17 mouse cellular contexts compared by ENCODE assay signal in genomic region chrX:107148681-107149080, GRCm38 (mm10). TPM values are rescaled to one million over a fixed set of nuclear protein-coding genes. Genes with fewer than 3 reads are reported as not detected.
A peak's percentile ranks its signal among the peaks of the same experiment; 100 is the strongest.
DNase-seq lines count a peak whose midpoint lies in the region; ATAC-seq and TF ChIP-seq lines count a peak whose summit lies in the region.
"Had no signal": no experiment of that assay in that cellular context is flagged by ENCODE, and none has a peak within 500 bp of the region (broad histone marks: within the 10 kb centered on the region; RNA-seq: fewer than 3 reads in every experiment).

TSS of gene P2ry10b (plus strand) at chrX:107148927.

- H3K4me1 ChIP-seq in heart, embryonic 11.5 days (ENCODE audit: control insufficient read depth, insufficient read depth, low read length) = no peaks in the 10 kb centered on the region
- H3K4me1 ChIP-seq in spleen, adult 2 months (ENCODE audit: control insufficient read depth, insufficient read depth, insufficient read length) = no peaks in the 10 kb centered on the region
- no peaks in the 10 kb centered on the region for H3K4me1 ChIP-seq in liver, embryonic 11.5 days (replicated peaks; ENCODE audit: control insufficient read depth, insufficient read depth, low read length)
- H3K4me1 ChIP-seq in stomach, embryonic 15.5 days = no peaks in the 10 kb centered on the region
- no peaks in the 10 kb centered on the region for H3K4me1 ChIP-seq in hindbrain, embryonic 16.5 days (ENCODE audit: control insufficient read depth, insufficient read depth, low read depth, low read length)
- no peaks in the 10 kb centered on the region for H3K4me1 ChIP-seq in midbrain, embryonic 10.5 days

- no peak for TF ChIP-seq CTCF in spleen, adult 2 months (IDR thresholded peaks at IDR 0.05; ENCODE audit: extremely low read depth, insufficient read depth, insufficient read length, insufficient replicate concordance)

- ATAC-seq in heart, embryonic 11.5 days (replicated peaks; ENCODE audit: insufficient number of reproducible peaks, low FRiP score, low TSS enrichment) = no peak
- no peak for ATAC-seq in liver, embryonic 11.5 days (replicated peaks; ENCODE audit: low FRiP score)
- no peak for ATAC-seq in stomach, embryonic 15.5 days (ENCODE audit: insufficient read depth, low FRiP score, low read depth)
- ATAC-seq in hindbrain, embryonic 16.5 days = no peak
- ATAC-seq: forebrain, embryonic 16.5 days had no signal

- peak within 1 kb of the TSS; percentile 50; the same call in 1 of the 2 replicates for H3K27ac ChIP-seq in heart, embryonic 11.5 days (ENCODE audit: low read depth, low read length)
- peak within 1 kb of the TSS; percentile 72; the same call in 1 of the 2 replicates for H3K27ac ChIP-seq in spleen, adult 2 months (ENCODE audit: insufficient read depth, low read length)
- peak within 1 kb of the TSS; percentile 32; the same call in 1 of the 2 replicates for H3K27ac ChIP-seq in liver, embryonic 11.5 days (ENCODE audit: low read depth, low read length)
- peak within 1 kb of the TSS; percentile 69 for H3K27ac ChIP-seq in stomach, embryonic 15.5 days
- H3K27ac ChIP-seq in hindbrain, embryonic 16.5 days (ENCODE audit: low read depth, low read length) = no peak within 1 kb of the TSS
- no peak within 1 kb of the TSS for H3K27ac ChIP-seq in midbrain, embryonic 10.5 days (replicated peaks)

- H3K4me3 ChIP-seq in heart, embryonic 11.5 days (ENCODE audit: low read depth, low read length) = no peak within 1 kb of the TSS
- H3K4me3 ChIP-seq in spleen, adult 2 months (ENCODE audit: extremely low read depth, insufficient read depth, insufficient read length) = peak within 1 kb of the TSS; percentile 53
- H3K4me3 ChIP-seq in liver, embryonic 11.5 days (ENCODE audit: low read depth, low read length) = no peak within 1 kb of the TSS
- no peak within 1 kb of the TSS for H3K4me3 ChIP-seq in stomach, embryonic 15.5 days (replicated peaks)
- H3K4me3 ChIP-seq in hindbrain, embryonic 16.5 days (ENCODE audit: low read length) = no peak within 1 kb of the TSS
- H3K4me3 ChIP-seq in midbrain, embryonic 10.5 days = no peak within 1 kb of the TSS

- TF ChIP-seq POLR2A in spleen, adult 2 months (IDR thresholded peaks at IDR 0.05; ENCODE audit: low read depth, low read length) = no peak

- no peaks in the 10 kb centered on the region for H3K36me3 ChIP-seq in heart, embryonic 11.5 days (ENCODE audit: control insufficient read depth, insufficient read depth, low read length)
- no peaks in the 10 kb centered on the region for H3K36me3 ChIP-seq in spleen, adult 2 months (ENCODE audit: control insufficient read depth, insufficient read depth, low read length)
- H3K36me3 ChIP-seq in liver, embryonic 11.5 days (ENCODE audit: control insufficient read depth, insufficient read depth, low read length) = no peaks in the 10 kb centered on the region
- H3K36me3 ChIP-seq in stomach, embryonic 15.5 days = no peaks in the 10 kb centered on the region
- no peaks in the 10 kb centered on the region for H3K36me3 ChIP-seq in hindbrain, embryonic 16.5 days (ENCODE audit: control insufficient read depth, insufficient read depth, low read length)
- no peaks in the 10 kb centered on the region for H3K36me3 ChIP-seq in midbrain, embryonic 10.5 days

- no peak within 1 kb of the TSS for H3K9ac ChIP-seq in heart, embryonic 11.5 days (ENCODE audit: low read depth, low read length)
- H3K9ac ChIP-seq in liver, embryonic 11.5 days (ENCODE audit: low read depth, low read length) = no peak within 1 kb of the TSS
- no peak within 1 kb of the TSS for H3K9ac ChIP-seq in stomach, embryonic 15.5 days
- H3K9ac ChIP-seq in hindbrain, embryonic 16.5 days (ENCODE audit: low read depth, low read length) = no peak within 1 kb of the TSS

- 75% methylated on average over 3 of the region's 3 CpGs for WGBS in heart, embryonic 11.5 days (ENCODE audit: insufficient replicate concordance)
- WGBS in spleen, adult 2 months = 50% methylated on average over 3 of the region's 3 CpGs
- 70% methylated on average over 3 of the region's 3 CpGs for WGBS in liver, embryonic 11.5 days
- WGBS in stomach, embryonic 15.5 days = 77% methylated on average over 3 of the region's 3 CpGs
- WGBS in hindbrain, embryonic 16.5 days = 86% methylated on average over 3 of the region's 3 CpGs
- WGBS in midbrain, embryonic 10.5 days = 93% methylated on average over 3 of the region's 3 CpGs

- no peaks in the 10 kb centered on the region for H3K27me3 ChIP-seq in heart, embryonic 11.5 days (ENCODE audit: control insufficient read depth, insufficient read depth, low read length)
- H3K27me3 ChIP-seq in spleen, adult 2 months (ENCODE audit: control insufficient read depth, insufficient read depth, low read length) = no peaks in the 10 kb centered on the region
- H3K27me3 ChIP-seq in liver, embryonic 11.5 days (replicated peaks; ENCODE audit: control insufficient read depth, insufficient read depth, low read length) = no peaks in the 10 kb centered on the region
- no peaks in the 10 kb centered on the region for H3K27me3 ChIP-seq in stomach, embryonic 15.5 days (replicated peaks)
- no peaks in the 10 kb centered on the region for H3K27me3 ChIP-seq in hindbrain, embryonic 16.5 days (replicated peaks; ENCODE audit: control insufficient read depth, insufficient read depth, low read length)
- H3K27me3 ChIP-seq in midbrain, embryonic 10.5 days (ENCODE audit: low read depth, poor library complexity, severe bottlenecking) = peaks cover 52% of the 10 kb centered on the region

- no peaks in the 10 kb centered on the region for H3K9me3 ChIP-seq in heart, embryonic 11.5 days (replicated peaks; ENCODE audit: control insufficient read depth, low read length)
- no peaks in the 10 kb centered on the region for H3K9me3 ChIP-seq in liver, embryonic 11.5 days (ENCODE audit: control insufficient read depth, low read length)
- H3K9me3 ChIP-seq in stomach, embryonic 15.5 days = no peaks in the 10 kb centered on the region
- no peaks in the 10 kb centered on the region for H3K9me3 ChIP-seq in hindbrain, embryonic 16.5 days (ENCODE audit: control insufficient read depth, low read length)
- no peaks in the 10 kb centered on the region for H3K9me3 ChIP-seq in midbrain, embryonic 10.5 days (replicated peaks)

- DNase-seq in heart, adult 9 months (ENCODE audit: low spot score in 2 of 2) = no peak
- DNase-seq in spleen, adult 2 months (ENCODE audit: low read depth in 1 of 2, low spot score in 2 of 2) = no peak
- DNase-seq in spleen, postnatal 10 days (ENCODE audit: low spot score in 2 of 2) = no peak
- DNase-seq in liver, embryonic 11.5 days (ENCODE audit: low spot score) = no peak
- no peak for DNase-seq in midbrain, embryonic 10.5 days (ENCODE audit: low spot score)
- DNase-seq: adrenal gland, postnatal 36 days; cerebellum, adult 11-12 months; heart, postnatal 36 days; kidney, adult 8-10 months; lung, adult 18-20 months; midbrain, embryonic 14.5 days; right cerebral cortex, postnatal 25 days; thymus, adult 18-20 months had no signal

- no peak within 1 kb of the TSS for H3K4me2 ChIP-seq in heart, embryonic 11.5 days
- no peak within 1 kb of the TSS for H3K4me2 ChIP-seq in liver, embryonic 11.5 days
- no peak within 1 kb of the TSS; the same call in 1 of the 2 replicates for H3K4me2 ChIP-seq in stomach, embryonic 15.5 days
- H3K4me2 ChIP-seq in hindbrain, embryonic 16.5 days (ENCODE audit: low read length) = no peak within 1 kb of the TSS

RNA-seq across cellular contexts. Expression of gene P2ry10b, which starts in this region (rescaled TPM):
- 0.30 and 0.46 TPM in 2 replicates for polyA plus RNA-seq in heart, embryonic 11.5 days (2014; fragmentation: Nextera tagmentation; extraction: Ambion mirVana)
- polyA plus RNA-seq in spleen, adult 2 months (2012; rRNA removed) = 16.3 TPM in 2 replicates
- polyA plus RNA-seq in liver, embryonic 11.5 days (2014; fragmentation: Nextera tagmentation; extraction: Ambion mirVana) = 0.74 and 0.82 TPM in 2 replicates
- polyA plus RNA-seq in stomach, embryonic 15.5 days (2015; fragmentation: Nextera tagmentation; extraction: Ambion mirVana) = 0.76 and 1.3 TPM in 2 replicates
- 0.31 and 0.71 TPM in 2 replicates for polyA plus RNA-seq in hindbrain, embryonic 16.5 days (2015; fragmentation: Nextera tagmentation; extraction: Ambion mirVana)
- polyA plus RNA-seq in midbrain, embryonic 10.5 days (2016; fragmentation: Nextera tagmentation; extraction: Ambion mirVana) = 0.30 and 0.31 TPM in 2 replicates

Comparison
In these comparisons a context has a peak if more than half of its experiments do, and no peak if none do; other contexts are left out.
1. H3K27ac ChIP-seq: peak in heart, embryonic 11.5 days (single experiment), spleen, adult 2 months (single experiment), liver, embryonic 11.5 days (single experiment) and stomach, embryonic 15.5 days (single experiment); none in hindbrain, embryonic 16.5 days (single experiment) and midbrain, embryonic 10.5 days (single experiment).